Mouse (Mus musculus) midbrain, postnatal 0 days (tissue): ENCODE measurements around the gene Sept9. TPM values are rescaled to one million over a fixed set of nuclear protein-coding genes. Genes with fewer than 3 reads are reported as not detected.

Experiments used
- ATAC-seq: fragments of 200-750 bp; cut with Nextera tagmentation; 2 replicates; pipeline ENCODE4 v1.8.0; 2017; ENCODE audit warnings: moderate number of reproducible peaks, mild to moderate bottlenecking, moderate TSS enrichment, moderate library complexity; ENCODE audit not compliant: low FRiP score
- DNase-seq: peaks from one replicate; pipeline ENCODE4 v3.0.0-alpha.2; 2015; ENCODE audit warnings: low spot score
- H3K27ac ChIP-seq: fragments of 300-500 bp; sonication (generic); 2 replicates; pipeline ENCODE4 v1.5.1; 2014; ENCODE audit warnings: low read depth, mild to moderate bottlenecking, low read length, mixed read lengths
- H3K27me3 ChIP-seq: fragments of 300-500 bp; sonication (generic); 2 replicates; pipeline ENCODE4 v1.6.1; 2014; ENCODE audit warnings: low read length, control low read depth, mixed read lengths; ENCODE audit not compliant: insufficient read depth
- H3K36me3 ChIP-seq: fragments of 300-500 bp; sonication (generic); 2 replicates; pipeline ENCODE4 v1.6.1; 2014; ENCODE audit warnings: low read length, control low read depth, mixed read lengths; ENCODE audit not compliant: insufficient read depth
- H3K4me1 ChIP-seq: fragments of 300-500 bp; sonication (generic); 2 replicates; pipeline ENCODE4 v1.6.1; 2014; ENCODE audit warnings: mild to moderate bottlenecking, control low read depth, antibody characterized with exemption, low read length, mixed read lengths; ENCODE audit not compliant: insufficient read depth
- H3K4me2 ChIP-seq: fragments of 300-500 bp; sonication (generic); 2 replicates; pipeline ENCODE4 v1.6.1; 2014; ENCODE audit warnings: low read depth, mild to moderate bottlenecking, low read length, mixed read lengths; ENCODE audit not compliant: poor library complexity, severe bottlenecking
- H3K4me3 ChIP-seq: fragments of 300-500 bp; sonication (generic); 2 replicates; pipeline ENCODE4 v1.5.1; 2014; ENCODE audit warnings: low read depth, mild to moderate bottlenecking, low read length, moderate library complexity
- H3K9ac ChIP-seq: fragments of 300-500 bp; sonication (generic); replicated peaks from 2 replicates; pipeline ENCODE4 v1.6.1; 2014; ENCODE audit warnings: mild to moderate bottlenecking, low read length, moderate library complexity, mixed read lengths; ENCODE audit not compliant: poor library complexity, severe bottlenecking
- H3K9me3 ChIP-seq: fragments of 300-500 bp; sonication (generic); 2 replicates; pipeline ENCODE4 v1.6.1; 2016; ENCODE audit warnings: low read length, control low read depth
- CTCF ChIP-seq: IDR thresholded peaks from 2 replicates; pipeline ENCODE4 v1.5.1; 2016; ENCODE audit warnings: antibody characterized with exemption, mild to moderate bottlenecking
- WGBS: fragments of 180-500 bp; shearing (Covaris S2); extraction: QIAGEN DNeasy Blood & Tissue Kit; methylation state at CpG from one replicate; pipeline ENCODE4 v1.1.7; 2014; 5-methylcytosine and 5-hydroxymethylcytosine counted together
- polyA plus RNA-seq: library from polyadenylated mRNA; unstranded; fragments of >200 nt; fragmentation: Nextera tagmentation; extraction: Ambion mirVana; gene quantifications from 2 replicates; pipeline ENCODE4 v1.2.1, GENCODE M21; 2015
- total RNA-seq: library from RNA; depleted of rRNA; stranded (reverse); fragments of >200 nt; gene quantifications from 2 replicates; pipeline ENCODE4 v1.2.3, GENCODE M21; 2014

Gene Sept9
- total and polyA plus RNA-seq, 2 experiments from 2014 or later = 95.3 to 105 TPM

DNA sequence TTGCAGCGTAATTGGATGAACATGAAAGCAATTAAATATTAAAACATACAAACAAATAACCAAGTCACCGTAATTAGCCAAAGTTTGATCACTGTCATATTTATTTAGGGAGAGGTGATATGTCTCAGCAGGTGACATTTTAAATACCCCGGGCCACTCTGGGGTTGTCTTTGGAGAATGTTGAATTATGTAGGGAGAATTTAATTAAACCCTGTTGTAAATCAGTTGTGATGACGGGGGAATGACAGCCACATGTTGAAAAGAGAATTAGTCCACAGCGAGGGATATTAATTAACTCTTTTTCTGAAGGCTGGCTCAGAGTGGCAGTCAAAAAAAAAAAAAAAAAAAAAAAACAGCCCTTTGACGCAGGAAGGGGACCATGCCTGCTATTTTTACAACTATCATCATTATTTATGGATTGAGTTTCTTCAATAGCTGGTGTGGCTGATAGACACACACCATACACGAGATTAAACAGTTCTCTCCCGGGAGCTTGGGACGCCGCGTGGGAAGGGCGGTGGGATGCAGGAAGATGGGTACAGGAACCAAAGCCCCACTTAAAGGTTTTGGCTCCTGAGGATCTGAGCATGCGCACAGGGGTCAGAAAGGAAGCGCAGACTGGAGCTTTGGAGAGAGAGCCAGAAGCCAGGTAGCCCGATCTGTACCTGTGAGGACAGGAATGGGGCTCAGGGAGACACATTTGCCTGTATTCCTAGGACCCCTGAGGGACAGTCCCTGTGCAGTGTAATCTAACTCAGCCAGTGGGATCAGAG lies 186.1 kb downstream of the Sept9 start:
- Histone ChIP-seq H3K27me3 (no peaks in the 10 kb centered on the region; the same call in 1 of the 2 replicates), H3K4me1 (0 out of 2 replicates have a peak, but pooled peaks cover 10% of the 10 kb centered on the region), H3K9me3 (no peaks in the 10 kb centered on the region), H3K4me2 (0 out of 2 replicates have a peak overlapping the region, but pooled peaks have one; percentile 2), H3K27ac (no peak overlapping the region), H3K36me3 (no peaks in the 10 kb centered on the region), H3K4me3 (no peak overlapping the region), H3K9ac (no peak overlapping the region)
- DNase-seq (no peak), ATAC-seq (no peak)
- TF ChIP-seq CTCF = no peak
- 32% methylated on average over 15 of the region's 15 CpGs for WGBS

- no peak overlapping the region for H3K27ac ChIP-seq
- no peak for DNase-seq
- H3K9me3 ChIP-seq = no peaks in the 10 kb centered on the region
- no peak overlapping the region for H3K4me2 ChIP-seq
- no peak overlapping the region for H3K9ac ChIP-seq
- 82% methylated on average over 10 of the region's 10 CpGs for WGBS
- no peak for ATAC-seq
- no peak overlapping the region for H3K4me3 ChIP-seq
- 0 out of 2 replicates have a peak, but pooled peaks cover 10% of the 10 kb centered on the region for H3K4me1 ChIP-seq
- H3K36me3 ChIP-seq = no peaks in the 10 kb centered on the region
- no peak for TF ChIP-seq CTCF
- no peaks in the 10 kb centered on the region; the same call in 1 of the 2 replicates for H3K27me3 ChIP-seq
Measured at GRCm38 (mm10) chr11:117387241-117387640, 187.8 kb downstream of the Sept9 start.

GRCm38 (mm10) chr11:117390001-117390402 lies 190.5 kb downstream of the Sept9 start:
- no peak for ATAC-seq

DNA sequence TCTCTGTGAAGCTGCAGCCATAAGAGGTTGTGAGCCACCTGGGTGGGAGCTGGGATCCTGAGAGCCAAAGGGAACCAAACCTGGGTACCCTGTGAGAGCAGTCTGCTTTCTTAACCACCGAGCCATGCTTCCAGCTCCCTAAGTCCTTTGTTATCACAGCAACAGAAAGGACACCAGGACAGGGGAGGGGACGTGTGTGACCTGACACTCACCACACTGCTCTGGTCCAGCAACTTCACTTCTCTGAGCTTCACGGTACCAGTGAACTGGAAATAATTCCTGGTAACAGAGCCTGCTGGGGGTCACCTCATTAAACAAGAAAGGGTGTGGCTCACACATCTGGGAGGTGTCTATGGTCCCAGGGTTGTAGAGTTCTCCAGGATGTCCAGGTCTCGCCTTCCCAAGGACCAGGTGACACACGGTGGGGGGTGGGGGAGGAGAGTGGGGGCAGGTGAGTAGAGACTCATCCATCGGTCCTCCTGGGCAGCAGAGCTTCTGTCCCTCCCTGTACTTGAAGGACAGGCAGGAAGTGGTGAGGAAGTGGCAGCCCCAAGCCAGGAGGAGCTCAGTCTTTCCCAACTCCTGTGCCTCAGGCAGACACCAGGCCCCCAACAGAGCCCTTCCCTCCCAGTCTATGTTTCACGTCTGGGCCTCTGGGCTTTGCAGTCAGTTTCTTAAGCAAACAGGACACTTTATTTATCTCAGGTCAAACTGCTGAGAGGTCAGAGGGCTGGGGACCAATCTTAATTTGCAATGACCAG lies 191.5 kb downstream of the Sept9 start:
- ATAC-seq (no peak), DNase-seq (no peak)
- no peak overlapping the region for H3K4me2 ChIP-seq
- peaks cover 15% of the 10 kb centered on the region; the same call in 1 of the 2 replicates for H3K4me1 ChIP-seq
- H3K27me3 ChIP-seq = no peaks in the 10 kb centered on the region; the same call in 1 of the 2 replicates
- no peaks in the 10 kb centered on the region for H3K9me3 ChIP-seq
- 36% methylated on average over 7 of the region's 7 CpGs for WGBS
- no peak overlapping the region for H3K27ac ChIP-seq
- no peaks in the 10 kb centered on the region for H3K36me3 ChIP-seq
- H3K9ac ChIP-seq = no peak overlapping the region
- no peak for TF ChIP-seq CTCF
- no peak overlapping the region for H3K4me3 ChIP-seq

More at GRCm38 (mm10) chr11:117390001-117390402, 190.5 kb downstream of the Sept9 start:
- WGBS = 41% methylated on average over 12 of the region's 12 CpGs
- no peaks in the 10 kb centered on the region for H3K36me3 ChIP-seq
- H3K9me3 ChIP-seq = no peaks in the 10 kb centered on the region
- H3K27me3 ChIP-seq = no peaks in the 10 kb centered on the region; the same call in 1 of the 2 replicates
- H3K27ac ChIP-seq = no peak overlapping the region
- H3K4me1 ChIP-seq = peaks cover 13% of the 10 kb centered on the region; the same call in 1 of the 2 replicates
- peak; percentile 74 for TF ChIP-seq CTCF
- no peak overlapping the region for H3K4me3 ChIP-seq
- peak; percentile 38 for DNase-seq
- H3K9ac ChIP-seq = no peak overlapping the region
- no peak overlapping the region for H3K4me2 ChIP-seq

DNA sequence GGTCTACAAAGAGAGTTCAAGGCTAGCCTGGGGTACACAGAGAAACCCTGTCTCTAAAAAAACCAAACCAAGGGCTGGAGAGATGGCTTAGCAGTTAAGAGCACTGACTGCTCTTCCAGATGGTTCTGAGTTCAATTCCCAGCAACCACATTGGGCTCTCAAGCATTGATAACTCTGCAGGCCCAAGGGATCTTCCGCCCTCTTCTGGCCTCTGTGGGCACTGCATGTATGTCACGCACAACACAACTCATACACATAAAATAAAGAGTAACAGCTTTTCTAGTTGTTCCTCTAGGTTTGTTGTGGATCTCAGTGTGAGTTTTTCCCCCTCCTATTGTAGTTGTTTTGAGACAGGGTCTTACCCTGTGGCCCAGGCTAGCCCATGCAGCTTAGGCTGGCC lies 192.8 kb downstream of the Sept9 start:
- no peak overlapping the region for H3K9ac ChIP-seq
- ATAC-seq = no peak
- DNase-seq = no peak
- H3K36me3 ChIP-seq = no peaks in the 10 kb centered on the region
- H3K4me3 ChIP-seq = no peak overlapping the region
- H3K27me3 ChIP-seq = no peaks in the 10 kb centered on the region
- no peaks in the 10 kb centered on the region for H3K9me3 ChIP-seq
- peak; percentile 59 for TF ChIP-seq CTCF
- 80% methylated on average over 2 of the region's 2 CpGs for WGBS
- peaks cover 12% of the 10 kb centered on the region; the same call in 1 of the 2 replicates for H3K4me1 ChIP-seq
- H3K4me2 ChIP-seq = no peak overlapping the region
- H3K27ac ChIP-seq = no peak overlapping the region
